Mouse (Mus musculus) CH12.LX (cell line): ENCODE data around the gene Spata2l. TPM values are rescaled to one million over a fixed set of nuclear protein-coding genes. Genes with fewer than 3 reads are reported as not detected.

Experiments used
- DNase-seq: peaks from one replicate; pipeline ENCODE4 v3.0.0-alpha.2; 2013; ENCODE audit errors: extremely low read depth
- H3K27ac ChIP-seq: 2 replicates; pipeline ENCODE4 v1.5.1; 2012; ENCODE audit warnings: low read depth, mild to moderate bottlenecking, control low read depth, moderate library complexity; ENCODE audit not compliant: insufficient read depth
- H3K27me3 ChIP-seq: replicated peaks from 2 replicates; pipeline ENCODE3; 2012; ENCODE audit warnings: inconsistent platforms
- H3K36me3 ChIP-seq, 2 experiments: replicated peaks in 1 of 2; 2 replicates each; pipeline versions ENCODE3 to v1.6.1; 2012; ENCODE audit warnings: inconsistent platforms in 1 of 2, low read length in 1 of 2, mild to moderate bottlenecking in 1 of 2, mixed read lengths in 1 of 2, moderate library complexity in 1 of 2; ENCODE audit not compliant: control insufficient read depth in 1 of 2, insufficient read depth in 1 of 2
- H3K4me1 ChIP-seq, 2 experiments: 2 replicates each; pipeline ENCODE4 v1.6.1; 2012; ENCODE audit warnings: inconsistent platforms in 1 of 2, moderate library complexity in 1 of 2; ENCODE audit not compliant: insufficient read depth in 2 of 2, control insufficient read depth in 1 of 2
- H3K4me2 ChIP-seq: 2 replicates; pipeline ENCODE4 v1.6.1; 2012; ENCODE audit warnings: low read depth, mild to moderate bottlenecking, control low read depth; ENCODE audit not compliant: poor library complexity, insufficient read depth, severe bottlenecking
- H3K4me3 ChIP-seq, 3 experiments: fragments of 150-350 bp in 1 of 3; sonication (generic) in 1 of 3; replicated peaks in 1 of 3; 2 replicates each; pipeline versions ENCODE3 to v1.5.1; 2011 to 2012; ENCODE audit warnings: low read depth in 2 of 3, low read length in 2 of 3, mild to moderate bottlenecking in 2 of 3, moderate library complexity in 2 of 3, control low read depth in 1 of 3, improper control_type of control experiment in 1 of 3, inconsistent platforms in 1 of 3, mixed read lengths in 1 of 3; ENCODE audit not compliant: poor library complexity in 1 of 3
- H3K79me2 ChIP-seq: replicated peaks from 2 replicates; pipeline ENCODE4 v1.6.1; 2012; ENCODE audit warnings: mild to moderate bottlenecking, moderate library complexity; ENCODE audit not compliant: control insufficient read depth, poor library complexity, insufficient read depth, severe bottlenecking; ENCODE audit errors: extremely low read depth
- H3K9ac ChIP-seq: 2 replicates; pipeline ENCODE4 v1.6.1; 2012; ENCODE audit warnings: low read depth, mild to moderate bottlenecking, control low read depth, moderate library complexity; ENCODE audit not compliant: insufficient read depth
- H3K9me3 ChIP-seq: replicated peaks from 2 replicates; pipeline ENCODE3; 2012; ENCODE audit warnings: low read length, inconsistent platforms, mixed read lengths
- BHLHE40 ChIP-seq: IDR thresholded peaks from 2 replicates; pipeline ENCODE4 v1.6.1; 2011; ENCODE audit warnings: mild to moderate bottlenecking, low read depth, low read length, improper control_type of control experiment
- CHD2 ChIP-seq: IDR thresholded peaks from 2 replicates; pipeline ENCODE4 v1.6.1; 2011; ENCODE audit warnings: low read length, improper control_type of control experiment
- CTCF ChIP-seq, 2 experiments: IDR thresholded peaks in 1 of 2; conservative IDR thresholded peaks in 1 of 2; 2 replicates each; pipeline ENCODE4 v1.5.1; 2011 to 2012; ENCODE audit warnings: low read depth in 2 of 2, low read length in 2 of 2, improper control_type of control experiment in 1 of 2, inconsistent platforms in 1 of 2, mild to moderate bottlenecking in 1 of 2, moderate library complexity in 1 of 2
- ELF1 ChIP-seq: IDR thresholded peaks from 2 replicates; pipeline ENCODE4 v1.6.1; 2014; ENCODE audit warnings: low read depth, mild to moderate bottlenecking, inconsistent platforms, low read length, improper control_type of control experiment
- ETS1 ChIP-seq: conservative IDR thresholded peaks from 2 replicates; pipeline ENCODE4 v1.6.1; 2012; ENCODE audit warnings: low read depth, mild to moderate bottlenecking, inconsistent platforms, low read length, improper control_type of control experiment, moderate library complexity
- GABPA ChIP-seq: IDR thresholded peaks from 2 replicates; pipeline ENCODE4 v1.6.1; 2012; ENCODE audit warnings: low read depth, low read length, improper control_type of control experiment, inconsistent platforms; ENCODE audit not compliant: insufficient replicate concordance
- HCFC1 ChIP-seq: IDR thresholded peaks from 2 replicates; pipeline ENCODE4 v1.6.1; 2012; ENCODE audit warnings: low read depth, mild to moderate bottlenecking, inconsistent platforms, low read length, improper control_type of control experiment
- IRF4 ChIP-seq: IDR thresholded peaks from 2 replicates; pipeline ENCODE4 v1.6.1; 2014; ENCODE audit warnings: low read depth, mild to moderate bottlenecking, inconsistent platforms, low read length, improper control_type of control experiment
- JUN ChIP-seq: IDR thresholded peaks from 2 replicates; pipeline ENCODE4 v1.6.1; 2011; ENCODE audit warnings: low read depth, mild to moderate bottlenecking, low read length, improper control_type of control experiment, moderate library complexity; ENCODE audit not compliant: insufficient read depth
- KAT2A ChIP-seq: IDR thresholded peaks from 2 replicates; pipeline ENCODE4 v1.6.1; 2012; ENCODE audit warnings: low read length, improper control_type of control experiment, inconsistent platforms; ENCODE audit not compliant: insufficient replicate concordance
- MEF2A ChIP-seq: IDR thresholded peaks from 2 replicates; pipeline ENCODE4 v1.6.1; 2014; ENCODE audit warnings: low read depth, mild to moderate bottlenecking, inconsistent platforms, low read length, improper control_type of control experiment, borderline replicate concordance
- MYC ChIP-seq: IDR thresholded peaks from 2 replicates; pipeline ENCODE4 v1.6.1; 2011; ENCODE audit warnings: low read depth, mild to moderate bottlenecking, improper control_type of control experiment, low read length
- NELFE ChIP-seq: IDR thresholded peaks from 2 replicates; pipeline ENCODE4 v1.6.1; 2011; ENCODE audit warnings: low read depth, low read length, improper control_type of control experiment
- NRF1 ChIP-seq: IDR thresholded peaks from 2 replicates; pipeline ENCODE4 v1.6.1; 2014; ENCODE audit warnings: low read depth, mild to moderate bottlenecking, inconsistent platforms, low read length, improper control_type of control experiment, moderate library complexity
- POLR2A ChIP-seq: IDR thresholded peaks from 2 replicates; pipeline ENCODE4 v1.6.1; 2011; ENCODE audit warnings: low read depth, mild to moderate bottlenecking, improper control_type of control experiment, low read length
- POLR2AphosphoS2 ChIP-seq: IDR thresholded peaks from 2 replicates; pipeline ENCODE4 v1.6.1; 2011; ENCODE audit warnings: low read depth, low read length, improper control_type of control experiment
- RCOR1 ChIP-seq: conservative IDR thresholded peaks from 2 replicates; pipeline ENCODE4 v1.6.1; 2012; ENCODE audit warnings: low read depth, mild to moderate bottlenecking, inconsistent platforms, low read length, improper control_type of control experiment
- SMC3 ChIP-seq: IDR thresholded peaks from 2 replicates; pipeline ENCODE4 v1.6.1; 2011; ENCODE audit warnings: low read depth, low read length, improper control_type of control experiment
- UBTF ChIP-seq: IDR thresholded peaks from 2 replicates; pipeline ENCODE4 v1.6.1; 2012; ENCODE audit warnings: low read depth, mild to moderate bottlenecking, inconsistent platforms, low read length, improper control_type of control experiment, moderate library complexity
- USF2 ChIP-seq: conservative IDR thresholded peaks from 2 replicates; pipeline ENCODE4 v1.6.1; 2011; ENCODE audit warnings: low read depth, low read length, improper control_type of control experiment
- ZC3H11A ChIP-seq: IDR thresholded peaks from 2 replicates; pipeline ENCODE4 v1.6.1; 2012; ENCODE audit warnings: low read depth, mild to moderate bottlenecking, inconsistent platforms, low read length, improper control_type of control experiment
- ZMIZ1 ChIP-seq: IDR thresholded peaks from 2 replicates; pipeline ENCODE4 v1.6.1; 2012; ENCODE audit warnings: low read depth, mild to moderate bottlenecking, inconsistent platforms, low read length, improper control_type of control experiment
- ZNF384 ChIP-seq: IDR thresholded peaks from 2 replicates; pipeline ENCODE4 v1.6.1; 2012; ENCODE audit warnings: low read depth, low read length, improper control_type of control experiment, inconsistent platforms
- dilution Hi-C: fragments of 300-500 bp; cut with MboI; formaldehyde crosslinking; loops from 2 replicates; pipeline ENCODE4 v1.14.3; 2020; ENCODE audit warnings: low sequenced_read_pairs; ENCODE audit not compliant: extremely low pct_unique_long_range_greater_than_20kb, extremely low pct_ligation_motif_present
- in situ Hi-C: fragments of 300-500 bp; cut with MboI; formaldehyde crosslinking; loops from 3 replicates; pipeline ENCODE4 v1.14.3; 2019; ENCODE audit warnings: low sequenced_read_pairs, low pct_ligation_motif_present, low pct_unique_long_range_greater_than_20kb, mixed read lengths
- polyA plus RNA-seq: library from polyadenylated mRNA; unstranded; fragments of >175 nt; gene quantifications from 2 replicates; pipeline ENCODE4 v1.2.1, GENCODE M21; 2012; ENCODE audit warnings: low read depth; ENCODE audit not compliant: insufficient read length
- total RNA-seq, 2 experiments: library from RNA; depleted of rRNA; stranded (reverse); fragments of 300-350 nt in 1 of 2; fragments of >200 nt in 1 of 2; gene quantifications; 2 replicates each; pipeline ENCODE4 v1.2.3; 2012 to 2014

Gene Spata2l
- total RNA-seq (2012; rRNA removed) (2.1 and 2.3 TPM in 2 replicates), total RNA-seq (2014; rRNA removed) (0.63 and 0.95 TPM in 2 replicates), polyA plus RNA-seq (1.4 and 1.9 TPM in 2 replicates)

GRCm38 (mm10) chr8:123235520-123236497 lies at the start of gene Spata2l:
TSS of gene Spata2l (minus strand) at chr8:123236233.
- H3K27ac ChIP-seq = no peak within 1 kb of the TSS
- H3K36me3 ChIP-seq = peaks cover 3 to 27% of the 10 kb centered on the region in 2 experiments
- in situ Hi-C loops (no loop called here), dilution Hi-C loops (no loop called here)
- no peaks in the 10 kb centered on the region for H3K27me3 ChIP-seq
- peak within 1 kb of the TSS; percentile 61 for H3K4me2 ChIP-seq
- H3K4me3 ChIP-seq = peak within 1 kb of the TSS; percentile 72 to 95 (median 77)
- H3K9ac ChIP-seq = peak within 1 kb of the TSS; percentile 35; the same call in 1 of the 2 replicates
- DNase-seq = peak; percentile 83
- H3K4me1 ChIP-seq = peaks cover 13 to 17% of the 10 kb centered on the region in 2 experiments
- TF ChIP-seq CTCF (conservative IDR thresholded peaks at IDR 0.05 in 1 of 2, IDR thresholded peaks at IDR 0.05 in 1 of 2; ENCODE audit: low read depth in 2 of 2, low read length in 2 of 2) = peak in 1 of 2 experiments; percentile 31; a peak in 2 of 4 replicates
- peak; percentile 63 for TF ChIP-seq ELF1
- no peak for TF ChIP-seq RCOR1
- no peak for TF ChIP-seq BHLHE40
- TF ChIP-seq HCFC1 = no peak
- TF ChIP-seq POLR2A = peak; percentile 49; the same call in 1 of the 2 replicates
- TF ChIP-seq ZNF384 = no peak
- TF ChIP-seq ZC3H11A = no peak
- TF ChIP-seq ZMIZ1 = no peak
- TF ChIP-seq JUN = no peak
- TF ChIP-seq USF2 = no peak
- TF ChIP-seq CHD2 = no peak
- no peaks in the 10 kb centered on the region for H3K79me2 ChIP-seq
- H3K9me3 ChIP-seq = no peaks in the 10 kb centered on the region

GRCm38 (mm10) chr8:123284493-123284892 lies 48.5 kb upstream of the Spata2l start:
- Histone ChIP-seq H3K4me3 (peak overlapping the region in 1 of 3 experiments; percentile 27), H3K9me3 (no peaks in the 10 kb centered on the region), H3K9ac (no peak overlapping the region), H3K79me2 (no peaks in the 10 kb centered on the region), H3K27me3 (no peaks in the 10 kb centered on the region), H3K4me1 (peaks cover 17 to 33% of the 10 kb centered on the region in 2 experiments), H3K27ac (no peak overlapping the region), H3K36me3 (peaks cover 39 to 82% of the 10 kb centered on the region in 2 experiments), H3K4me2 (no peak overlapping the region)
- dilution Hi-C loops (no loop called here), in situ Hi-C loops (no loop called here)
- DNase-seq = no peak
- TF ChIP-seq HCFC1 (no peak), ZNF384 (no peak), POLR2AphosphoS2 (no peak), UBTF (no peak), KAT2A (no peak), IRF4 (no peak), ZMIZ1 (no peak), MEF2A (no peak), JUN (no peak), SMC3 (no peak), ETS1 (no peak), GABPA (no peak), CTCF (conservative IDR thresholded peaks at IDR 0.05 in 1 of 2, IDR thresholded peaks at IDR 0.05 in 1 of 2; ENCODE audit: low read depth in 2 of 2, low read length in 2 of 2) (no peak), RCOR1 (no peak), MYC (no peak), CHD2 (no peak), USF2 (no peak), NELFE (no peak), NRF1 (no peak)
